Mouse (Mus musculus): ENCODE results near the gene Kpnb1. TPM values are rescaled to one million over a fixed set of nuclear protein-coding genes. Genes with fewer than 3 reads are reported as not detected.

Gene Kpnb1
- total RNA-seq, 2 experiments from 2014 or later: 151 to 157 TPM

DNA sequence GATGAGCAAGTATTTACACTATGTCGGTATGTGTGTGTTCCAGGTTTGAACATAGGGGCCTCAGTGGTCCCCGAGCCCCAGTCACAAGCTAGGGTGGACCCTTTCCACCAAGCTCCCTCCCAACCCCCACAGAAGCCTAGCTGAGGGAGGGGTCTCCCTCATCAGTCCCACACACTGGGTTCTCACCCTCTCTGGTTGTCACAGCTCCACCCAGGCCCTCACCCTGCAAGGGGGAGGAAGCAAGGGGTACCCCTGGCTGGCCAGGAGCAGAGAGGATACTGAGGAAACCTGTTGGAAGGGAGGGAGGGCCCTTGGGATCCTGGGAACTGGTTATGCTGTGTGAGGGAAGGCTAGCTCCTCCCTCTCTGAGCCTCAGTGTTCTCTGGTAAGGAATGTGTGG lies 42.4 kb downstream of the Kpnb1 start:
- intact Hi-C loops (cut with DNase I): loop anchor here (5.0 kb wide), 1 partner anchor 73 kb away; no protein-coding TSS in a partner anchor
- no peak for DNase-seq

DNA sequence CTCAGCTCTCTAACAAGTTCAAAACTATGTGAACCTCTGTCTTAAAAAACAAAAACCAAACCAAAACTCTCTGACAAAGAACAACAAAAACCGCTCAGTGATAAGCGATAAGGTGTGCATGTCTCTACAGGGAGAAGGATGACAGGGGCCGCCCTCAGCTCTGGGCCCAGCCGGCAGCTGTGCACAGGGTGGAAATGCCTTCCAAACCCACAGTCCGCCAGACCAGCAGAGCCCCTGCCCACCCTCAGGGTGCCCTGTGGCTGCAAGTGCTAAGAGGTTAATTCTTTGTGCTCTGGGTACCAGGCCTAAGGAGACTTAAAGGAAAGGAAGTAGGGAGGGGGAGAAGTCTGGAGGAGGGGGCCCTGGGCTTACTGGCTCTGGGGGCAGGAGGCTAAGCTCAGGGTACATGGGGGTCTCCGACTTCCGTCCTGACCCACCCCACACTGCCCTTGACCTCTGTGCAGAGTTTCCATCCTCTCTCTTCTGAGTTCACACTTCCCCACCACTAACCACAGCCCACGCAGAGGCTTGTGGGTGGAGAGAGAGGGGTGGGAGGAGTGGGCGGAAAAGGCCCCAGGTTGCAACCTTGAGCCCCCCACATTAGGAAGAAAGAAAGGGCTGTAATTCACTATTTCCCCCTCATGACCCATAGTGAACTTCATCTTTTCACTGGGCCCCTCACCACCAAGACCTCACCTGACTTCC lies 44.3 kb downstream of the Kpnb1 start:
- no peak for DNase-seq
- intact Hi-C loops (cut with DNase I): no loop called here

DNA sequence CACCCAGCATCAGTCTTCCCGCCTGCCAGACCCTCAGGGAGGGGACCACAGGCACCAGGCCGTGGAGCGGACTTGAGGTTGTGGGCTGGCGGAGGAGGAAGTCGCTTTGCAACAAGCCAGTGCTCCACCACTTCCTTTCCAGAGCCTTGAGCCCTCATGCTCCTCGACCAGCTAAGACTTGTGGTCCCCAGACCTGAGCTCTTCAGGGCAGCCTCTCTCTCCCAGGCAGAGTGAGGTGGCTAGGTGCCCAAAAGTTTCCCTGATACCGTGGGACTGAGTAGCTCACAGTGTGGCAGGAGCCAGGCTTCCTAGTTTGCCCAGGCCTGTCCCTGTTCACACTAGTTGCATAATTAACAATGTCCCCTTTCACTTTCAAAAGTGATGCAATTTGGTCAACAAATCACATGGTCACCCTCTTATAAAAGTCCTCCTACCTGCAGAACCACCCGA lies 45.5 kb downstream of the Kpnb1 start:
- intact Hi-C loops (cut with DNase I): no loop called here
- no peak for DNase-seq

DNA sequence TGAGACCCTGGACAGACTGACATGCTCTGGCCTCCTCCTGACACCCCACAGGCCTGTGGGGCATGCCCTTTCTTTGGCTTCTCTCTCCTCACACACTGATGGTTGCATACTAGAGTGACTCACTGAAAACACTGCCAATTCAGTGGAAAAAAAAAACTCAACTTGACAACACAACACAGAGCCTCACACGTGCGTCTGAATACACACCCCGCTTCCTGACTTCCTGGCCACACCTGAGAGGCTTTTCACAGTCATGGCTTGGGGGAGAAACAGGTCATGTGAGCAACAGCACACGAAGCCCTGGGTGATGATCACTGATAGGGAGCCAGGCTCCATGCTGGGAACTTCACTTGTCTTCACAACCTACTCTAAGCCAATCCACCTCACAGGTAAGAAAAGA lies 46.9 kb downstream of the Kpnb1 start:
- DNase-seq: no peak
- intact Hi-C loops (cut with DNase I): no loop called here

DNA sequence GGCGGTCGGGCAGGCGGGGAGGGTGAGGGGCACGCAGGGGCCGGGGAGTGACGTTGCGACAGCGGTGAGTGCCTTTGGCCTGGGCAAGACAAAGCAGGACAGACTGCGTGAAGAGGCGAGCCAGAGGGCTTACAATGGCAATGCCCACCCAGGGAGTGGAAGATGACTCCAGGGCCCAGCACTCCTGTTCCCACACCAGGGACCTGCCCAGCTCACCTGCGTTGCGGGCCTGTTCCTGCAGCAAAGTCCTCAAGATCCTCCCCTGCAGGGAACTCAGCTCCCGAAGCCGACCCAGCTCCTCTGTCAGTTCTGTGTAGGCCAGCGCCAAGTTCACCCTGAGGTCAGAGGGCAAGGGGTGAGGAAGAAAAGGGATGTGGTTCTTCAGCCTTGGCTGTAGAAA lies 48.4 kb downstream of the Kpnb1 start:
- DNase-seq: no peak
- intact Hi-C loops (cut with DNase I): no loop called here

DNA sequence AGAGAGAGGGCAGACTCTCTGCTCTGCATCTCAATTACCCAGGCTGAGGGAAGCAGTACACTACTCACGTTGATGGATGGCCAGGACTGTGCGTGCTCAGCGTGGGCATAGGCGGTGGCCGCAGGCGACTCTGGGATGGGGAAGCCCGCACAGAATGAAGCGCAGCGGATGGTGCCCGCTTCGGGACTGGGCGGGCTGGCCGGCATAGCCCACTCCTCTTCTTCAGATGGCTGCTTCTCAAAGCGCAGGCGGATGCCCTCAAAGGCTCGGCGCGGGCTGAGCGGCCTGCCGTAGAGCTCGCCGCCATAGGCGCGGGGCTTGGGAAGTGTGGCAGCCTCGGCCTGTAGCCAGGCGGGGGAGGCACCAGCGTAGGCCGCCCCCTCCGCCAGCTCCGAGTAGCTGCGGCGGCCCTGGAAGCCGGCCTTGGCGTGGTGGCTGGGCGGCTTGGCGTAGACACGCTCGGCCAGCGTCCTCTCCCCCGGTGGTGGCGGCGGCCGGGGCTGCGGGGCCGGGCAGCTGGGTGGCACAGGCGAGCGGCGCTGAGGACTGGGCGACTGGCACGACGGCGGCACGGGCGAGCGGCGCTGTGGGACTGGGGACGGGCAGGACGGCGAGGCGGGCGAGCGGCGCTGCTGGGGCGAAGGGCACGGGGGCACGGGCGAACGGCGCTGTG lies 49.0 kb downstream of the Kpnb1 start:
- intact Hi-C loops (cut with DNase I): no loop called here

DNA sequence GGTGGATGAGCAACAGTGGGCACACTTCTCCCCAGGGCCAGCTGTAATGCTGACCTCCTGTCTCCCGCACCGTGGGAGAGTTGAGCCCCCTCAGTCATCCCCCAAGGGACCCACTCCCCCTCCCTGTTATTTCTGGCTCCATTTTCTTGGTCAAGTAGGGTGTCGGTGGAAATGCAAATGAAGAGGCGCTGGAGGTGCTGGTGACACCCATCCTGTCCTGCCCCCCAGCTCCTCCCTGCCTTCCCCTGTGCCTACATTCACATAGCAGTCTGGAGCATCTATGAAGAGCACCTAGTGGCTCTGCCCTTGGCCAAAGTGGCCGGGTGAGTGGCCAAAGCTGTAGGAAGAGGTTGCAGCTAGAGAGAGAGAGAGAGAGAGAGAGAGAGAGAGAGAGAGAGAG lies 54.4 kb downstream of the Kpnb1 start:
- no peak for DNase-seq
- intact Hi-C loops (cut with DNase I): no loop called here

More for the DNA sequence above, 49.0 kb downstream of the Kpnb1 start:
- DNase-seq: peak; percentile 67

DNA sequence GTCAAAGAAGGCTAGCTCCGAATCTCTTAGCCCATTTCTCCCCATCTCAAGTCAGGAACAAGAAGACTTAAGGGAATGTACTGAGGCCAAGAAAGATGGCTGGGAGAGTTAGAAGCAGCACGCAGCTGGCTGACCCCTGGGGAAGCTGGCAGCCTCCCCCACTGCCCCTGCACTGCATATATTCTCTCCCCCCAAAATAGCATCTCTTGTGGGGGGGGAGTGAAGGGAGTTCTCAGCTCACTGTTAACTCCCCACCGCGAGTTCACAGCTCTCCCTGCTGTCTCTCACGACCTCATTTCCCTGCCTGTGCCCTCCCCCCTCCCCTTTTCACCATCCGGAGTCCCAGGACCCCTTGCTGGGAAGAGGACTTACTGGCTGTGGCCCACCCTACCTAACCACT lies 55.5 kb downstream of the Kpnb1 start:
- DNase-seq: no peak
- intact Hi-C loops (cut with DNase I): no loop called here

DNA sequence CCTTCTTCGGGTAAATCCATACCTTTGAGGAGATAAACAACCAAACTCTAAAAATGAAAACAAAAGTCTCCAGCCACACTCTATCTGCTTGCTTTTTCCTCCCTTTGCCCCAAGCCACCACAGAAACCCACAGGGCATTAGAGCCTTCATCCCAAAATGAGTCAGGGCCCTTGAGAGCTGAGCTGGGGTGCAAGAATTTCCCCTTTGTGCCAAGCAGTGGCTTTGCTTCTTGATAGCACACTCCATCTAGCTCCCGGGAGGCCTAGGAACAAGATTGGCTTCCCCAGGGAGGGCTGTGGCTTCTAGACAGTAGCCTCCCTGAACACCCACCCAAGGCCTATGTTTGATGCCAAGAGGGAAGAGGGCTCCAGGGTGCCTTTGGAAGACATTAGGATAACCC lies 56.0 kb downstream of the Kpnb1 start:
- intact Hi-C loops (cut with DNase I): no loop called here
- DNase-seq: no peak

DNA sequence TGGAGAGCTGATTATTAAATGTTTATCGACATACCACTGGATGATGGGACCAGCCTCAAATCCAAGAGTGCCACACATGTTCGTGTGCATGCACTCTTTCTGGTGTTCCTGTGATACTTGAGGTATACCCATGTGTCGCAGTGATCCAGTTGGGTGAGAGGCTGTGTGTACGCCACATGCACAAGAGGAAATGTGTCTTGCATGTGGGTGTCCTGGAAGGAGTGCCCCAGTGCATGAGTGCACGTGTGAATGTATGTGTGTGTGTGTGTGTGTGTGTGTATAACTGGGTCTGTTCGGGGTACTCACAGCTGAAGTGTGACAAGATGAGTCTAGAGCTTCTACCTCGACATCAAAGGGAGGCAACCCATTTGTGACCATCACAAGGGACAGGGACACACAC lies 57.4 kb downstream of the Kpnb1 start:
- intact Hi-C loops (cut with DNase I): no loop called here

DNA sequence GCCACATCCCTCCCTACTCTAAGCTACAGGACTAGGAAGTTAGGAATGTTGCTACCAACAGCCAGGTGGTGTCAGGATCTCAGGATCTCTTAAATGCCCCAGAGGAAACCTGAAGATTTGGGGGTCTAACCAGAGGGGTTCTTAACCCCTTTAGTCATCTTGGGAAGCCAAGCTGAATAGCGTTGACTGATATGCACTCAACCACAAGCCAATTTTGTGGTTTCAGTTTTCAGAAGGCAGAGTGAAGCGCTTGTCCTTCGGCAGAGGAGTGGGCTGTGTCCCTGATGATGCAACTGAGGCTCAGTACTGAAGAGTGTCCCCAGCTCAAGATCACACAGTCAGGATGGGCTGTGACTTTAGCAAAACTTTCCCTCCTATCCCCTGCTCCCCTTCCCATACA lies 58.7 kb downstream of the Kpnb1 start:
- intact Hi-C loops (cut with DNase I): no loop called here

More for the DNA sequence above, 57.4 kb downstream of the Kpnb1 start:
- no peak for DNase-seq

DNA sequence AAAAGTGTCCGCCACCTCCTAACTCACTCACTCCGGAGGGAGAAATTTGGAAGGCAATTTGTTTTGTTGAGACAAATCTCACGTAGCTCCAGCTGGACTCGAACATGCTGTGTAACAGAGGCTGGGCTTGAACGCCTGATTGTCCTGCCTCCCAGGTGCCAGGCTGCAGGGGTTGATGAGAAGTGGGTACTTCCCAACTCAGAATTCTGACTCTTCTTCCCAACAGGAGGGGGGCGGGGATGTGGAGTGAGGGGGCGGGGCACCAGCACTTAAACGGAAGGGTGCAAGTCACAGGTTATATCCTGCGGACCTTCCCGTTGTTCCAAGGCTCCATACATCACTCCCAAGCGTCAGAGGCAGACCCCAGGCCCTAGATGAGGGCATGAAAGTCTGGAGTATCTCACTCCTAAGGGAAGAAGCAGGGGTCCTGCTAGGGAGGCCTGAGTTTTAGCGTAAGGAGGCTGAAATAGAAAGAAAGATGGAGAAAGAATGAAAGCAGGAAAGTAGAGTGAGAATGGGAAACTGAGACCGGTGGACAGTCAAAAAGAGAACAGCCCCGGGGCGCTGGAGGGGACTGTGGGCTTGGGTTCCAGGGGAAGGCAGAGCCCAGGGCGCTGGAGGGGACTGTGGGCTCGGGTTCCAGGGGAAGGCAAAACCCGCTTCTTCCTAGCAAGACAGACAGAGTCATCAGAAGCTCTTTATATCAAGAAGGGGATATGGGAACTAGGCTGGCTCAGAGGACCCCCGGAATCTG lies 60.0 kb downstream of the Kpnb1 start:
- DNase-seq: no peak
- intact Hi-C loops (cut with DNase I): no loop called here

More for the DNA sequence above, 58.7 kb downstream of the Kpnb1 start:
- DNase-seq: no peak

DNA sequence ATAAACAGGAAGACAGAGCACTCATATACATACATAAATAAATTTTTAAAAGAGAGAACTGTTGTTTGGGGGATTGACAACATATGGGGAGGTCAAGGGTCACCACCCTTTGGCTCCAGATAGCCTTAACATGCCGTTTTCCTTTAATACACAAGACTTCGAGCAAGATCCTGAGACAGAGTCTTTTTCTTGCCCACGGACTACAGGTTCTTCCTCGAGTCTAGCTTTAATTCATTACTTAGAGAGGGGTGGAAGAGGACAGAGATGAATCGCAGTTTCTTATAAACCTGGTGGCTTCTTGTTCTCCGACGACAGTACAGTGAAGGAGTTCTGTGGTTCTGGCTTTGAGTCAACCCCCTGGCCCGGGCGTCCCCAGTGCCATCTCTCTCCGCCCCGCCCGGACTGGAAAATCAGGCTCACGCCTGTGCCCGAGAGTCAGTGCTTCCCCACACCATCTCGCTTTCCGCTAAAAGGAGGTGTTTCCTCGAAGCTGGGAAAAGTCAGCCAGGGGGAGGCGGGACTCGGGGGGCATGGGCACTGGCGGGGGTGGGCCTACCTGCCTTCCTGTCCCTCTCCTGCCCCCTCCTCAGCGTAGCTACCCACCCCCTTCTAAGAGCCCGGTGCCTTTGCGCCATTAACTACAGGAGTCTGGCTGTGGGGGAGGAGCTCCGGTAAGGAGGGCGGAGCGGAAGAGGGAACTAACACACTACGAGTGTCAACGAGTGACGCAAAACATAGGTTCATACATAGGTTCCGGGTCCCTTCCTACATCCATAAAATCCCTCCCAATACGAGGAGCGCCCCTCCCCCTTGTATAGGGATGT lies 60.8 kb downstream of the Kpnb1 start:
- intact Hi-C loops (cut with DNase I): no loop called here

DNA sequence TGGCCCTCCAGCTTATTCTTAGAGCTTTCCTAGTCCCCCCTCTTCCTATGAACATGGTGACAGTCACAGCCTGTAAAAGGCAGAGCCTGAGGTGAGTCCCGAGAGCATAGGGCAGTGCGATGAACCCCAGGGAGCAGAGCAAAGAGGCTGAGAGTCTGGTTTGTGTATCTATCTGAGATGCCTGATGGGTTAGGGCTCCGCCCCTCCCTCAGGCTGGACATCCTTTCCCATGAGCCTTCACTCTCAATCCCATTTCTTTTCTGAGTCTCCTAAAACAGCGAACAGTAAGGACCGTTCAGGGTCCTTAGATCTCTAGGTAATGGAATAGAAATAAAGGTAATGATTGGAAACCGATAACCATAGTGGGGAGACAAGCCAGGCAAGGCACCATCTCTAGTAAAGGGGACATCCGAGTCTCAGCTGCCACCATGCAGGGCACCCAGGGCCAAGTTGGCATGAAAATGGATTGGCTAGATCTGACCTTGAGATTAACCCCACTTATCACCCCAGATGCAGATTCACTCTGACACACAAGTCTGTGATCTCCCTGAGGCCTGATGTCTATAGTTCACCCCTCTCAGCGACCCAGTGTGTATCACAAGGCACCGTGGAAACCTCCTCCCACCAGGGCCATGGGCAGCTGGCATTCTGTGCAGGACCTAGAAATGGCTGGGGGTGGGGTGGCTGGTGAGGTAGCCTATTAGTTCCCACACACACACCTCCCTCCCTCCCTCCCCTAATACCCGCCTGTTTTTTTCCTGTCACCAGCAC lies 63.2 kb downstream of the Kpnb1 start:
- intact Hi-C loops (cut with DNase I): no loop called here
- DNase-seq: no peak

More for the DNA sequence above, 60.8 kb downstream of the Kpnb1 start:
- no peak for DNase-seq

DNA sequence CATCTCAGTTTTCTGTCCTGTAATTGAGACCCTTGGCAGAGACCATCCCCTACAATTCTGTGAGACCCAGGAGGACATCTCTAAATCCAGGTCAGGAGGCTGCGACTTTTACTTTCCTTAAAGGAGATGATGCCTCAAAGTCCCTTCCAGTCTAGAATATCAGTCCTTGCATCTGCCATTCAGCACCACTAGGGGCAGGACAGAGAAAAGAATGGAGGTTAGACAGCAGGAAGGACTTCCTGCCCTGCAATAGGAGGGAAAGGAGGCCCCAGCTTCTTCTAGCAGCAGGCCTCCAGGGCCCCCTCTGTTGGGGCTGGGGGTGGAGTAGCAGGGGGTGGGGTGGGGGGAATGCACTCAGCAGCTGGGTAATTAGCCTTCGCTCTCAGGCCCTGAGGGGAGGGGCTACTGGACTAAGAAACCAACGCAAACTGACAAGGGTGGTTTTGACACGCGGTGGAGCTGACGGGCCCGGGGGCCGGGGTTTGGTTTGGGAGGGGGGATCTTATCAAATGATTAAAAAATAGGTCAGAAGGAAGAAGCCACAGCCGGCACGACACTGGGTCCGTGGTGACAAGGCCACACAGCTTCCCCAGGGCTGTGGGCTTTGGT lies 64.3 kb downstream of the Kpnb1 start:
- DNase-seq: no peak
- intact Hi-C loops (cut with DNase I): no loop called here

DNA sequence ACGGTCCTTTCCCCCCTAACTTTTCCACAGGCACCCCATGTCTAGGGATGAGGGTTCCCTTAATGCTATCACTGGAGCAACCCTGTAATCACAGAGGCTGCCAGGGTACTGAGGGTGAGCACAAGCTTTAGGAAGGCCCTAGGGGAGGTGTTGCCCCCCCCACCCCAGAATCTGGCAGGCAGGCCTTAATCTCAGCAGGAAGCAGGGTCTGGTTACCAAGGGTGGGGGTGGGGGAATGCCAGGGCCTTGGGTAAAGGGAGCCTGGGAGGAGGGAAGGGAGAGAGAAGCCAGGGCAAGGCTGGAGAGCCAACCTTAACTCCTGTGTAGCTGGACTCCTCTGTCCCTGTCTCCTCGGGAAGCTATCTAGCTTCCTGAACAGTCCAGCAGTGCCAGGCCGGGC lies 67.0 kb downstream of the Kpnb1 start:
- intact Hi-C loops (cut with DNase I): no loop called here

DNA sequence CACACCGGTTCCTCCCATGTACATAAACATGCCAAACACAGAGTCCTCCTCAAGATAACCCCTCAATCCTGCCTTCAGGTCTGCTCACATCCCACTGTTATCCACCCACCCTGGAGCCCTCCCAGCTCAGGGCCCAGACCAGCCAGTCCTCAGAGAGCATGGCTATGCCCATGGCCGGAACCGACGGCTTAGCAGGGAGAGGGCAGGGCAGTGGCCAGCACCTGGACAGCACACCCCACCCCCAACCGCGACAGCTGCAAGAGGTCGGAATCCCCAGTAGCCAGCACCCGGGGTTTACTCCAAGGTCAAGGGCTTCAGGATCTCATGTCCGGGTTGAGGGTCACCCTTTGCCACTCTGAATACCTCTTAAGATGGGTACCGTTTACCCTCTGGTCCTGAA lies 67.5 kb downstream of the Kpnb1 start:
- intact Hi-C loops (cut with DNase I): no loop called here
- no peak for DNase-seq

More for the DNA sequence above, 67.0 kb downstream of the Kpnb1 start:
- no peak for DNase-seq

DNA sequence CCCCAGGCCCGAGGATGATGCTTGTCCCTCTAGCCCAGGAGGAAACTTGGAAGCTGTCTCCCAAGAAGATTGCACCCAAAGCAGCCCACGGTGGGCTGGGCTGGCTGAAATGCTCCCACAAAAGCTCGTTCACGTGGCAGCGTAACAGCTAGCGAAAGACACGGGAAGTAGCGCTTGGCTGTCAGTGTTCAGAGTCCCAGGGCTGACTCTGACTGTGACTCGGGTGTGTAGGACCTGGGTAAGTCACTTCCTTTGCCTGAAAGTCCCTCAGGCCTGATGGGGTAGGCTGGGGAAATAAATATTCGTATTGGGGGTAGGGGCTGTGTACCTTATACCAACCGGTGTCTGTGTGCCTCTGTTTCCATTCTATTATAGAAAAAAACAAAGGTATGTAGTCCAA lies 71.9 kb downstream of the Kpnb1 start:
- DNase-seq: no peak
- intact Hi-C loops (cut with DNase I): no loop called here
